Mouse (Mus musculus): ENCODE results near the gene Tdrd6. TPM values are rescaled to one million over a fixed set of nuclear protein-coding genes. Genes with fewer than 3 reads are reported as not detected.

Gene Tdrd6
- 0.26 TPM for polyA plus RNA-seq (2015; fragmentation: Illumina TruSeq; extraction: RNeasy Lipid Tissue Mini Kit (QIAGEN cat#74804); ENCODE audit: insufficient read depth, low replicate concordance)

DNA sequence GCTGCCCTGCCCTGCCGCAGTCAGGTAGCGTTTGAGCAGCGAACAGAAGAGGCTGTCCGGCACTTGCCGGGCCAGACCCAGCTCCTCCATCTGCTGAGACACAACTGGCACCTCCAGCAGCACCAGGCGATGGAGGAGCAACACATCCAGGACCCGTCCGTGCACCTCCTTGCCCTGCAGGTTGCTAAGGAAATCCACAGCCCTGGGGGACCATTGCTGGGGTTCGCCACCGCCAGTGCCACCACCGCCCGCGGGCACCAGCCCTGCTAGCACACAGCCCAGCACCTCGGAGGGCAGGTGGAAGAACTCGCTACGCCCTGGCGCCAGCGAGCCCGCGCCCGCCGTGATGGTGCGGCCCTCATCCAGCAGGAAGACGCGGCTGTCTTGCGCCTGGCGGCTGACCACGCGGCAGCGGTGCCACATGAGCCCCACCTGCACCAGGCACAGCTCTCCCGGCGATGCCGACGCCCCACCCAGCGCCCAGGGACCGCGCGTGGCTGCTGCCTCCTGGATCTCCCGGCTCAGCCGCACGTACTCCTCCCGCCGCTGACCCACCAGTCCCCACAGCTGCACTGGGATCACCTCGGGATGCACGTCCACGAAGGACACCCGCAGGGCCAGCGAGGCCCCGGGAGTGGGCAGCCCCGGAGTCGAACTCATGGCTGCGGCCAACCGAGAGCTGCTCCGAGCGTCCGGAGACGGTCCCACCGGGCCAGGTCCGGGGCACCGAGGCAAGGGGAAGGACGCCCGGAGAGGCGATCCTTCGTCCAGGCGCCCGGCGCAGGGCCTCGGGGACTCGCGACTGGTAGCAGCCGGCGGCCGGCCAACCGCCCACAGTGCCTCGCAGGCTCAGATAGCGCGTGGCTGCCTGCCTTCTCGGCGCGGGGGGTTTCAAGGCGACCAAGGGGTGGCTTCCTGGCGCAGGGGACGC lies at the start of gene Tdrd6:
Tdrd6 (minus strand) TSS at position 804 of the 931 bp plus-strand sequence.

DNA sequence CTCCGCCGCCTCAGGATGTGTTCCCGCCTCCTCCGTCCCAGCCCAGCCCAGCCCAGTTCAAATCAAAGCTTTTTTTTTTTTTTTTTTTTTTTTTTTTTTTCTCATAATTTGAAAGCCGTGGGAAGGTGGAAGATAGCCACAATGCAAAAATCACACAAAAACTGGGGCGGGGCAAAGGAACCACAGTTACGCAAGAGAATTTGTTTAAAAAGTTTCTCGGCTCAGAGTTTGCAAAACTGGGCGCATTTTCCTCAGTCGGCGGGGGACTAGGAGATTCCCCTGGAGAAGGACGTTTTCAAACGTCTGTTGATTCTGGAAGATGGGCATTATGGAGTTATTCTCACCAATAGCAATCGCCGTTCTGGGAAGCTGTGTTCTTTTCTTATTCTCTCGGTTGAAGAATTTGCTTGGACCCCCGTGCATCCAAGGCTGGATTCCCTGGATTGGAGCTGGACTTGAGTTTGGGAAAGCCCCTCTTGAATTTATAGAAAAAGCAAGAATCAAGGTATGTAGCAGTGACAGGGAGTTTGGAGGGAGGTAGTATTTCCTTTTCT lies 37.3 kb upstream of the Tdrd6 start, which contains the start of gene Cyp39a1:
Cyp39a1 (plus strand) TSS at position 136 of the 554 bp plus-strand sequence.

DNA sequence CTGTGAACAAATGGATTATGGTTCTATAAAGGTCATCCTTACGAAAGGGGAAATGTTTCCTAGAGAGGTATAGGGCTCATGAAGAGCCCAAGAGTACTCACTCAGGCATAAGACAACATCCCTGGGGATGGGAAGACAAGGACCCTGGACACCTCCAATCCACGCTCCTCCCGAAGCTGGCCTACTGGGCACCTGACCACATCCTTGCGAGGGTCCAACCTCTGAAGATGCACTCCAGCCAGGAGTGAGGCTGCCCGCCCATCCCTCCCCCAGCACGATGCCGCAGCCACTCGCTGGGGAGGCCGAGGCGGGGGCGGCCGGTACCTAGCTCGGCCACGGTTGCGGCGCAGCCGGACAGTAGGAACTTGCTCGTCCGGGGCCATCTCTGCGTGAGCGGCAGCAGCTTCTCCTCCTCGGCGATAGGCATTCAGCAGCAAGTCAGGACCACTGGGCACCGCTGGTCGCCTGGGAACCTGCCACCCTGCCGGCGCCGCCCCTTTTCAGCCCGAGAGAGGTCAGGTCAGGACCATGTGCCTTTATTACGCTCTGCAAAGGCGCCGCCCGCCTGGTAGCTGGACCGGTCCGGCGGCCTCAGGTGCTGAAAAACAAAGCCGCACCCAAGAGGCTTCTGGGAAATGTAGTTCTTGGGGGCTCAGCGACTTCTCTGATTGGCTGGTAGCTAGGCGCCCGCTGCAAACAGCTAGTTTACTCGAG lies 36.6 kb upstream of the Tdrd6 start, which contains the start of gene Slc25a27:
Slc25a27 (minus strand) TSS at position 639 of the 714 bp plus-strand sequence.

DNA sequence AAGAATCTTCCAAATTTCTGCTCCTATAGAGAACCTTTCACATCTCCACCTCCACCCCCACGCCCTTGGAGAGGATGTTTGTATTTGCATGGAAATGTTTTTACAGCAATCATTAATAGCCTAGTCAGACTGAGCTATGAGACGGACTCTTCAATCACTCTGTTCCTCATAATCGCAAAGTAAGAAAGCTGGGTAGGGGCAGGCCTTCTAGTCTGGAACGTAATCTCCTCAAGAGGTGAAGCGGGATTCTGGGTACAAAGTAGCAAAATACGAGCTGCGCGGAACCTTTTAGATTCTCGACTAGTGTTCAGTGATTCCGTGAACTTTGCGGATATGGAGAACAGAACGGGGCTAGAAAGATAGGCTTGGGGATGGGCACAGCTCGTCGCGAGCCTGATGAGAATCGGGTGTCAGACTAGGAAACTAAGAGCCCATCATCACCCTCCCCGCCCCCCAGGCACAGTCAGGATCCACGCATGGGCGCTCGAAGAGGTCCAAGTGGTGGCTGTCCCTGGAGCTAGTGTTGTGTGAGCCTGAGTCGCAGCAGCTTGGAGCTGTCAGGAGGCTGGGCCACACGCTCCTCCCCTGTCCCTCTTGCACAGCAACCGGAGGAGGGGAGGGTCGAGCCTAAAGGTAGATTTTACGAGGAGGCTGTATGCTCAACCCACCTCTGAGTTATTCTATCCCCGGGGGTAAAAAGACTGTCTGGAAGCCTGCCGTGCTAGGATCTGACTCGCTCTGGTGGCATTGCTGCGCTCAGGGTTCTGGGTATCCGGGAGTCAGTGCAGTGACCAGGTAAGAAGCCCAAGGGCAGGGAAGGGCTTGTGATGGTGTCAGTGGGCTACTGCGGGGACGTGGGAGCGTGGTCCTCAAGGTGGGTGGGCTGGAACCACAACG lies 61.9 kb downstream of the Tdrd6 start, which contains the start of gene Pla2g7:
Pla2g7 (plus strand) TSS at position 107 of the 897 bp plus-strand sequence.

Other genes with a start within 250 kb of the Tdrd6 start
- not detected for gene Mep1a, start 127.5 kb downstream of the Tdrd6 start, polyA plus RNA-seq (2015; fragmentation: Illumina TruSeq; extraction: RNeasy Lipid Tissue Mini Kit (QIAGEN cat#74804); ENCODE audit: insufficient read depth, low replicate concordance)
- gene Ankrd66, start 86.7 kb downstream of the Tdrd6 start, polyA plus RNA-seq (2015; fragmentation: Illumina TruSeq; extraction: RNeasy Lipid Tissue Mini Kit (QIAGEN cat#74804); ENCODE audit: insufficient read depth, low replicate concordance): 0.86 TPM
- gene Pla2g7, start 62.2 kb downstream of the Tdrd6 start, polyA plus RNA-seq (2015; fragmentation: Illumina TruSeq; extraction: RNeasy Lipid Tissue Mini Kit (QIAGEN cat#74804); ENCODE audit: insufficient read depth, low replicate concordance): 100 TPM
- gene Slc25a27, start 36.9 kb upstream of the Tdrd6 start, polyA plus RNA-seq (2015; fragmentation: Illumina TruSeq; extraction: RNeasy Lipid Tissue Mini Kit (QIAGEN cat#74804); ENCODE audit: insufficient read depth, low replicate concordance): 8.5 TPM
- 13.7 TPM for gene Cyp39a1, start 37.1 kb upstream of the Tdrd6 start, polyA plus RNA-seq (2015; fragmentation: Illumina TruSeq; extraction: RNeasy Lipid Tissue Mini Kit (QIAGEN cat#74804); ENCODE audit: insufficient read depth, low replicate concordance)
- 3.9 TPM for gene Rcan2, start 171.1 kb upstream of the Tdrd6 start, polyA plus RNA-seq (2015; fragmentation: Illumina TruSeq; extraction: RNeasy Lipid Tissue Mini Kit (QIAGEN cat#74804); ENCODE audit: insufficient read depth, low replicate concordance)

Data from spleen, adult 10 weeks (tissue).